Mouse (Mus musculus) MEL (cell line): Measurements from ENCODE around the gene Mdc1.

Experiments used
- CTCF ChIP-seq, 3 experiments: IDR thresholded peaks in 2 of 3; conservative IDR thresholded peaks in 1 of 3; 2 replicates each; pipeline ENCODE4 v1.5.1; 2011 to 2012; ENCODE audit warnings: low read length in 3 of 3, low read depth in 2 of 3, mild to moderate bottlenecking in 2 of 3, improper control_type of control experiment in 1 of 3, inconsistent platforms in 1 of 3, mixed read lengths in 1 of 3, moderate library complexity in 1 of 3; ENCODE audit not compliant: control insufficient read depth in 1 of 3, insufficient read depth in 1 of 3, poor library complexity in 1 of 3, severe bottlenecking in 1 of 3
- EP300 ChIP-seq, 2 experiments: IDR thresholded peaks; 2 replicates each; pipeline ENCODE4 v1.6.1; 2011; ENCODE audit warnings: improper control_type of control experiment in 2 of 2, low read length in 2 of 2, low read depth in 1 of 2, mild to moderate bottlenecking in 1 of 2
- ETS1 ChIP-seq: IDR thresholded peaks from 2 replicates; pipeline ENCODE4 v1.6.1; 2012; ENCODE audit warnings: low read depth, mild to moderate bottlenecking, inconsistent platforms, low read length, improper control_type of control experiment, moderate library complexity

DNA sequence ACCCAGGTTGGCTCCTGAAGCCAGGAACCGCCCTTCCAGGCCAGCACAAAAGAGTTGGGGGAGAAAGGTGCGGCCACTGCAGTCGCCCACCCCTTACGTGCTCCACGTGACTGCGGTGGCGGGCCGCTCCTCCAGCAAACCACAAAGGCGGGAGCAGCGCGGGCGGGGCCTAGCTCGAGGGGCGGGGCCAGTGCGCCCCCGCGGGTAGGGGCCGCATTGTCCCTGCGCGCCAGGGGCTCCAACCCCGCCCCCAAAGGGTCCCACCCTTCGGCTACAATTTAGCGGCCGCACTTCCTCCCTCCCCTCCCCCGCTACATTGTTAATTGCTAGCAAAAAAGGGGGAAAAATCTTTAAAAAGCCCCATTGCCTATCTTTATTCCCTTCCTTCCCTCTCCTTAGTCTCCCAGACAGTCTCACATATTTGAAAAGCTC, 4.3 kb upstream of the Mdc1 start:
- TF ChIP-seq ETS1: no peak
- TF ChIP-seq CTCF (IDR thresholded peaks at IDR 0.05 in 2 of 3, conservative IDR thresholded peaks at IDR 0.05 in 1 of 3; ENCODE audit: control insufficient read depth in 1 of 3, insufficient read depth in 1 of 3, low read depth in 2 of 3, low read length in 3 of 3, poor library complexity in 1 of 3, severe bottlenecking in 1 of 3): 0 out of 6 replicates have a peak, but pooled peaks of 1 of the 3 experiments have one; percentile 2
- TF ChIP-seq EP300 (IDR thresholded peaks at IDR 0.05; ENCODE audit: low read depth in 1 of 2, low read length in 2 of 2): no peak
